Mouse (Mus musculus): Measurements from ENCODE around the gene Hist1h2bb. TPM values are rescaled to one million over a fixed set of nuclear protein-coding genes. Genes with fewer than 3 reads are reported as not detected.
"Not testable (repeated sequence)": the region's sequence is repeated elsewhere in the genome, so short reads cannot be mapped to it uniquely, and the experiment has no call there.

The Hist1h2bb gene
- polyA plus RNA-seq, 1 experiment from 2014 or later, result 0.37 TPM

GRCm38 (mm10) chr13:23708654-23709053 lies 37.9 kb upstream of the Hist1h2bb start:
- ATAC-seq (replicated peaks), result no peak
- Histone ChIP-seq H3K27me3 (replicated peaks) (0 out of 2 replicates have a peak, but pooled peaks cover 4% of the 10 kb centered on the region), H3K9ac (no peak overlapping the region), H3K9me3 (no peaks in the 10 kb centered on the region), H3K4me1 (peaks cover 8% of the 10 kb centered on the region), H3K4me2 (no peak overlapping the region), H3K36me3 (replicated peaks) (no peaks in the 10 kb centered on the region), H3K27ac (no peak overlapping the region), H3K4me3 (no peak overlapping the region)
- 85% methylated on average over 4 of the region's 4 CpGs for WGBS

- H3K36me3 ChIP-seq (replicated peaks), result no peaks in the 10 kb centered on the region
- ATAC-seq (replicated peaks), result no peak
- peak overlapping the region; percentile 32 for H3K4me3 ChIP-seq
- H3K4me1 ChIP-seq, result peaks cover 8% of the 10 kb centered on the region
- H3K9ac ChIP-seq, result peak overlapping the region; percentile 28
- H3K9me3 ChIP-seq, result no peaks in the 10 kb centered on the region
- H3K27me3 ChIP-seq (replicated peaks), result 0 out of 2 replicates have a peak, but pooled peaks cover 4% of the 10 kb centered on the region
- H3K4me2 ChIP-seq, result peak overlapping the region; percentile 52
- WGBS, result 20% methylated on average over 15 of the region's 15 CpGs
- no peak overlapping the region for H3K27ac ChIP-seq
Measured at GRCm38 (mm10) chr13:23709714-23710373, 36.7 kb upstream of the Hist1h2bb start.

GRCm38 (mm10) chr13:23710374-23711089 lies 36.0 kb upstream of the Hist1h2bb start, which contains the start of gene Hfe:
Gene Hfe (minus strand): TSS chr13:23710854.
- no peak within 1 kb of the TSS for H3K27ac ChIP-seq
- ATAC-seq (replicated peaks), result no peak
- WGBS, result 5% methylated on average over 17 of the region's 17 CpGs

GRCm38 (mm10) chr13:23716261-23717042 lies 30.1 kb upstream of the Hist1h2bb start:
- Histone ChIP-seq H3K4me2 (no peak overlapping the region), H3K9ac (no peak overlapping the region), H3K4me1 (no peaks in the 10 kb centered on the region), H3K27ac (no peak overlapping the region), H3K27me3 (replicated peaks) (0 out of 2 replicates have a peak, but pooled peaks cover 4% of the 10 kb centered on the region), H3K36me3 (replicated peaks) (no peaks in the 10 kb centered on the region), H3K9me3 (no peaks in the 10 kb centered on the region), H3K4me3 (no peak overlapping the region)
- 89% methylated on average over 5 of the region's 5 CpGs for WGBS
- no peak for ATAC-seq (replicated peaks)

More at GRCm38 (mm10) chr13:23710374-23711089, 36.0 kb upstream of the Hist1h2bb start, which contains the start of gene Hfe:
- Histone ChIP-seq H3K9me3 (no peaks in the 10 kb centered on the region), H3K4me1 (peaks cover 8% of the 10 kb centered on the region), H3K27me3 (replicated peaks) (0 out of 2 replicates have a peak, but pooled peaks cover 4% of the 10 kb centered on the region), H3K9ac (peak within 1 kb of the TSS; percentile 28), H3K4me2 (peak within 1 kb of the TSS; percentile 52), H3K36me3 (replicated peaks) (no peaks in the 10 kb centered on the region), H3K4me3 (peak within 1 kb of the TSS; percentile 32)

- ATAC-seq (replicated peaks), result no peak
- Histone ChIP-seq H3K4me2 (no peak overlapping the region), H3K4me3 (no peak overlapping the region), H3K36me3 (replicated peaks) (no peaks in the 10 kb centered on the region), H3K27ac (no peak overlapping the region), H3K4me1 (no peaks in the 10 kb centered on the region), H3K27me3 (replicated peaks) (0 out of 2 replicates have a peak, but pooled peaks cover 3% of the 10 kb centered on the region), H3K9me3 (no peaks in the 10 kb centered on the region), H3K9ac (no peak overlapping the region)
- whole genome bisulfite sequencing, result 58% methylated on average over 11 of the region's 11 CpGs
Measured at GRCm38 (mm10) chr13:23717176-23717575, 29.4 kb upstream of the Hist1h2bb start.

GRCm38 (mm10) chr13:23717593-23718245 lies 28.8 kb upstream of the Hist1h2bb start:
- not testable (repeated sequence) for ATAC-seq (replicated peaks); H3K27me3 ChIP-seq (replicated peaks); H3K27ac ChIP-seq; H3K4me3 ChIP-seq; H3K9ac ChIP-seq; H3K36me3 ChIP-seq (replicated peaks); H3K4me2 ChIP-seq; H3K4me1 ChIP-seq; H3K9me3 ChIP-seq
- 18% methylated on average over 2 of the region's 2 CpGs for WGBS

GRCm38 (mm10) chr13:23724239-23724638 lies 22.3 kb upstream of the Hist1h2bb start:
- ATAC-seq (replicated peaks), result no peak
- no peak overlapping the region for H3K27ac ChIP-seq

GRCm38 (mm10) chr13:23725213-23725612 lies 21.3 kb upstream of the Hist1h2bb start:
- no CpG with 5 or more reads among the region's 1 CpGs for WGBS
- Histone ChIP-seq H3K9ac (no peak overlapping the region), H3K4me3 (no peak overlapping the region), H3K36me3 (replicated peaks) (no peaks in the 10 kb centered on the region), H3K27ac (no peak overlapping the region), H3K9me3 (no peaks in the 10 kb centered on the region), H3K27me3 (replicated peaks) (no peaks in the 10 kb centered on the region), H3K4me2 (no peak overlapping the region), H3K4me1 (no peaks in the 10 kb centered on the region)
- no peak for ATAC-seq (replicated peaks)

More at GRCm38 (mm10) chr13:23724239-23724638, 22.3 kb upstream of the Hist1h2bb start:
- Histone ChIP-seq H3K27me3 (replicated peaks) (no peaks in the 10 kb centered on the region), H3K4me2 (no peak overlapping the region), H3K9ac (no peak overlapping the region), H3K4me3 (no peak overlapping the region), H3K9me3 (no peaks in the 10 kb centered on the region), H3K4me1 (no peaks in the 10 kb centered on the region), H3K36me3 (replicated peaks) (no peaks in the 10 kb centered on the region)
- WGBS, result 84% methylated on average over 4 of the region's 4 CpGs

GRCm38 (mm10) chr13:23728472-23729191 lies 17.9 kb upstream of the Hist1h2bb start:
- Histone ChIP-seq H3K27ac (no peak overlapping the region), H3K36me3 (replicated peaks) (no peaks in the 10 kb centered on the region), H3K4me1 (no peaks in the 10 kb centered on the region), H3K4me3 (no peak overlapping the region), H3K9ac (no peak overlapping the region), H3K9me3 (no peaks in the 10 kb centered on the region), H3K4me2 (no peak overlapping the region), H3K27me3 (replicated peaks) (no peaks in the 10 kb centered on the region)
- WGBS, result 90% methylated on average over 18 of the region's 18 CpGs
- no peak for ATAC-seq (replicated peaks)

GRCm38 (mm10) chr13:23729192-23729525 lies 17.4 kb upstream of the Hist1h2bb start:
- Histone ChIP-seq H3K9ac (no peak overlapping the region), H3K4me3 (no peak overlapping the region), H3K27me3 (replicated peaks) (no peaks in the 10 kb centered on the region), H3K36me3 (replicated peaks) (no peaks in the 10 kb centered on the region), H3K27ac (no peak overlapping the region), H3K4me2 (no peak overlapping the region), H3K9me3 (no peaks in the 10 kb centered on the region), H3K4me1 (no peaks in the 10 kb centered on the region)
- WGBS, result 94% methylated on average over 9 of the region's 9 CpGs
- no peak for ATAC-seq (replicated peaks)

- no peak for ATAC-seq (replicated peaks)
- no peaks in the 10 kb centered on the region for H3K27me3 ChIP-seq (replicated peaks)
- H3K27ac ChIP-seq, result no peak overlapping the region
- WGBS, result 96% methylated on average over 5 of the region's 5 CpGs
- no peaks in the 10 kb centered on the region for H3K9me3 ChIP-seq
- H3K4me2 ChIP-seq, result no peak overlapping the region
- no peaks in the 10 kb centered on the region for H3K4me1 ChIP-seq
- no peak overlapping the region for H3K9ac ChIP-seq
- H3K4me3 ChIP-seq, result no peak overlapping the region
- no peaks in the 10 kb centered on the region for H3K36me3 ChIP-seq (replicated peaks)
Measured at GRCm38 (mm10) chr13:23729706-23730105, 16.8 kb upstream of the Hist1h2bb start.

Measured in midbrain, embryonic 15.5 days (tissue).